Mouse (Mus musculus): ENCODE measurements around the gene Cpvl. TPM values are rescaled to one million over a fixed set of nuclear protein-coding genes. Genes with fewer than 3 reads are reported as not detected.

Gene Cpvl
- polyA plus RNA-seq, 1 experiment = 0.26 TPM

- no peaks in the 10 kb centered on the region for H3K4me1 ChIP-seq (ENCODE audit: control insufficient read depth, insufficient read depth, low read length)
- WGBS = 77% methylated on average over 4 of the region's 4 CpGs
- TF ChIP-seq POLR2A (IDR thresholded peaks at IDR 0.05; ENCODE audit: borderline replicate concordance, insufficient read depth, low read length) = no peak
- TF ChIP-seq CTCF (IDR thresholded peaks at IDR 0.05; ENCODE audit: borderline replicate concordance, insufficient read depth, low read depth, low read length) = no peak
- no peak overlapping the region for H3K27ac ChIP-seq (ENCODE audit: insufficient read depth, low read length)
- no peak overlapping the region for H3K4me3 ChIP-seq (replicated peaks; ENCODE audit: insufficient read depth, low read depth, low read length)
- no peak for DNase-seq
- no peaks in the 10 kb centered on the region for H3K27me3 ChIP-seq (ENCODE audit: control insufficient read depth, insufficient read depth, low read length)
Observed at GRCm38 (mm10) chr6:53929858-53930257, 48.6 kb downstream of the Cpvl start.

DNA sequence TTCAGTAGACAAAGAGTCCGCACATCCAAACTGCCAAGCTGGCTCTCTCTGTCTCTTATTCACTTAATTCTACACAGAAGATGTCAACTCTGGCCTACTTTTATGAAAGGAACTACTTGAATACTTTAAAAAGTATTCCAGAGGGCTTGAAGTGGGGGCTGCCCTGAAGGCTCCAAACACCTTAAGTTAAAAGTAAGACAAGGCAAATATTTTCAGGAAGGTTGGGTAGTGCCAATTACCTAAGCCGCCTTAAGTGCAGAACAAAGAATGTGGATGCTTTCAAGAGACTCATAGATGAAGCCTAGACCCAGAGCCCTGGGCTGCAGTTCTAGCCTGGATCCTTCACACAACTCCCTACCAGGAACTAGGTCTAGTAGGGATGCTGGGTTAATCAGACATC lies 52.3 kb downstream of the Cpvl start:
- Histone ChIP-seq H3K27ac (ENCODE audit: insufficient read depth, low read length) (no peak overlapping the region), H3K27me3 (ENCODE audit: control insufficient read depth, insufficient read depth, low read length) (no peaks in the 10 kb centered on the region), H3K4me3 (replicated peaks; ENCODE audit: insufficient read depth, low read depth, low read length) (no peak overlapping the region), H3K4me1 (ENCODE audit: control insufficient read depth, insufficient read depth, low read length) (no peaks in the 10 kb centered on the region)
- DNase-seq = no peak
- 92% methylated on average over 2 of the region's 2 CpGs for WGBS
- no peak for TF ChIP-seq CTCF (IDR thresholded peaks at IDR 0.05; ENCODE audit: borderline replicate concordance, insufficient read depth, low read depth, low read length)
- TF ChIP-seq POLR2A (IDR thresholded peaks at IDR 0.05; ENCODE audit: borderline replicate concordance, insufficient read depth, low read length) = no peak

DNA sequence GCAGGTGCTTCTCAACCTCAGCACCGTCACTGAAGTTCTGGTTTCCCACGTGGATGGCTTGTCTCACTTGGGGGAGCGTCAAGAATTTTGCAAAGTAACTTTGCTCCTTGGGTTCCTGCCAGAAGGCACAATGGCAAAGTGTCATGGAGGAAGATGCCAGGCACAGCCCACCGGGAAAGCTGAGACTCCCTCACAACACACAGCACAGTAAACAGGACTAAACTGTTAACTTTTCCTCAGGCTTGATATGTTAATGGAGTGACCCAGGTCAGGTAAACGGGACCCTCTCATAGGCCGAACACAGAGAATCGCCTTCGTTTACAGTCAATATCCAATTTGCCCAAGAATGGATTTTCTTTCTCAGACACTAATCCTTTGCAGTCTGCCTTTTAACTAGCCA lies 53.3 kb downstream of the Cpvl start:
- no peaks in the 10 kb centered on the region for H3K4me1 ChIP-seq (ENCODE audit: control insufficient read depth, insufficient read depth, low read length)
- WGBS = 54% methylated on average over 8 of the region's 8 CpGs
- H3K27me3 ChIP-seq (ENCODE audit: control insufficient read depth, insufficient read depth, low read length) = no peaks in the 10 kb centered on the region
- no peak overlapping the region for H3K27ac ChIP-seq (ENCODE audit: insufficient read depth, low read length)
- TF ChIP-seq POLR2A (IDR thresholded peaks at IDR 0.05; ENCODE audit: borderline replicate concordance, insufficient read depth, low read length) (no peak), CTCF (IDR thresholded peaks at IDR 0.05; ENCODE audit: borderline replicate concordance, insufficient read depth, low read depth, low read length) (no peak)
- DNase-seq = no peak
- H3K4me3 ChIP-seq (replicated peaks; ENCODE audit: insufficient read depth, low read depth, low read length) = no peak overlapping the region

GRCm38 (mm10) chr6:53920041-53920440 lies 58.4 kb downstream of the Cpvl start:
- WGBS = 62% methylated on average over 7 of the region's 7 CpGs
- H3K27me3 ChIP-seq (ENCODE audit: control insufficient read depth, insufficient read depth, low read length) = no peaks in the 10 kb centered on the region
- DNase-seq = no peak
- no peaks in the 10 kb centered on the region for H3K4me1 ChIP-seq (ENCODE audit: control insufficient read depth, insufficient read depth, low read length)
- no peak overlapping the region for H3K27ac ChIP-seq (ENCODE audit: insufficient read depth, low read length)
- H3K4me3 ChIP-seq (replicated peaks; ENCODE audit: insufficient read depth, low read depth, low read length) = no peak overlapping the region
- TF ChIP-seq CTCF (IDR thresholded peaks at IDR 0.05; ENCODE audit: borderline replicate concordance, insufficient read depth, low read depth, low read length) (no peak), POLR2A (IDR thresholded peaks at IDR 0.05; ENCODE audit: borderline replicate concordance, insufficient read depth, low read length) (no peak)

GRCm38 (mm10) chr6:53917026-53917558 lies 61.4 kb downstream of the Cpvl start:
- WGBS = 95% methylated on average over 6 of the region's 6 CpGs
- no peak overlapping the region for H3K27ac ChIP-seq (ENCODE audit: insufficient read depth, low read length)
- no peak for DNase-seq
- H3K27me3 ChIP-seq (ENCODE audit: control insufficient read depth, insufficient read depth, low read length) = no peaks in the 10 kb centered on the region
- H3K4me3 ChIP-seq (replicated peaks; ENCODE audit: insufficient read depth, low read depth, low read length) = no peak overlapping the region
- no peak for TF ChIP-seq POLR2A (IDR thresholded peaks at IDR 0.05; ENCODE audit: borderline replicate concordance, insufficient read depth, low read length)
- TF ChIP-seq CTCF (IDR thresholded peaks at IDR 0.05; ENCODE audit: borderline replicate concordance, insufficient read depth, low read depth, low read length) = no peak
- H3K4me1 ChIP-seq (ENCODE audit: control insufficient read depth, insufficient read depth, low read length) = no peaks in the 10 kb centered on the region

GRCm38 (mm10) chr6:53915347-53915746 lies 63.1 kb downstream of the Cpvl start:
- DNase-seq = no peak
- Histone ChIP-seq H3K4me3 (replicated peaks; ENCODE audit: insufficient read depth, low read depth, low read length) (no peak overlapping the region), H3K4me1 (ENCODE audit: control insufficient read depth, insufficient read depth, low read length) (no peaks in the 10 kb centered on the region), H3K27me3 (ENCODE audit: control insufficient read depth, insufficient read depth, low read length) (no peaks in the 10 kb centered on the region), H3K27ac (ENCODE audit: insufficient read depth, low read length) (no peak overlapping the region)
- 91% methylated on average over 3 of the region's 3 CpGs for WGBS
- no peak for TF ChIP-seq CTCF (IDR thresholded peaks at IDR 0.05; ENCODE audit: borderline replicate concordance, insufficient read depth, low read depth, low read length)
- TF ChIP-seq POLR2A (IDR thresholded peaks at IDR 0.05; ENCODE audit: borderline replicate concordance, insufficient read depth, low read length) = no peak

- TF ChIP-seq POLR2A (IDR thresholded peaks at IDR 0.05; ENCODE audit: borderline replicate concordance, insufficient read depth, low read length) (no peak), CTCF (IDR thresholded peaks at IDR 0.05; ENCODE audit: borderline replicate concordance, insufficient read depth, low read depth, low read length) (no peak)
- H3K27ac ChIP-seq (ENCODE audit: insufficient read depth, low read length) = no peak overlapping the region
Observed at GRCm38 (mm10) chr6:53913151-53913550, 65.3 kb downstream of the Cpvl start.

DNA sequence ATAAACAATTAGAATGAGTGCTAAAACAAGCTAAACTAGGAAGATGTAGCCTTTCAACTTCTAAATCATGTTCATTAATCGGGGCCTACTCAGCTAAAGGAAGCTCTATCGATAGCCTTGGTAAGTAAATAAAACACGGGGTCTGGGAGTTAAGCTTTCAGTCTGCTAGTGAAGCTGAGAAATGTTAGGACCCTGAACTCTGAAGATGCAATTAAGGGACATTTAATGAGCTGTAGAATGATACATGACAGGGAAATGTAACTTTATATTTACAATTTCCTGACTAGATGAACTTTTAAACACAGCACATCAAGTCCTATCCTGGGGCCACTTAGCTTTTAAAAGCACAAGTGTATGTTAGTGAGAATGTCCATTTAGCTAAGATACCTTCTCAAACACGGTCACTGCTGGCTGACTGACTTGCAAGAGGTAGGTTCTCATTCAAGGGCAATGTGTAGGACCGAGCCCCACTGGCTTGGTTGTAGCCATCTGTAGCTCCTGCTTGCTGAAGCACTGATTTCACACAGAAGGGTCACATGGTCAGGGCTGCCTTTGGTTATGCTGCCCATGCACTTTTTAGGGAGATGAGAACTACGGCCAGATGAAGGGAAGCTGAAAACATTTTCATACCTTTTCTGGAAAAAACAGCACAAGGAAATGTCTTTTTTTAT lies 66.2 kb downstream of the Cpvl start:
- DNase-seq = no peak
- H3K27me3 ChIP-seq (ENCODE audit: control insufficient read depth, insufficient read depth, low read length) = no peaks in the 10 kb centered on the region
- H3K4me3 ChIP-seq (replicated peaks; ENCODE audit: insufficient read depth, low read depth, low read length) = no peak overlapping the region
- no peak overlapping the region for H3K27ac ChIP-seq (ENCODE audit: insufficient read depth, low read length)
- WGBS = 94% methylated on average over 6 of the region's 6 CpGs
- TF ChIP-seq CTCF (IDR thresholded peaks at IDR 0.05; ENCODE audit: borderline replicate concordance, insufficient read depth, low read depth, low read length) = no peak
- TF ChIP-seq POLR2A (IDR thresholded peaks at IDR 0.05; ENCODE audit: borderline replicate concordance, insufficient read depth, low read length) = no peak
- no peaks in the 10 kb centered on the region for H3K4me1 ChIP-seq (ENCODE audit: control insufficient read depth, insufficient read depth, low read length)

More at GRCm38 (mm10) chr6:53913151-53913550, 65.3 kb downstream of the Cpvl start:
- DNase-seq = no peak
- Histone ChIP-seq H3K4me1 (ENCODE audit: control insufficient read depth, insufficient read depth, low read length) (no peaks in the 10 kb centered on the region), H3K27me3 (ENCODE audit: control insufficient read depth, insufficient read depth, low read length) (no peaks in the 10 kb centered on the region), H3K4me3 (replicated peaks; ENCODE audit: insufficient read depth, low read depth, low read length) (no peak overlapping the region)
- 70% methylated on average over 7 of the region's 7 CpGs for WGBS
